Mouse (Mus musculus) lung, embryonic 14.5 days (tissue): ENCODE measurements around the gene Mx1. TPM values are rescaled to one million over a fixed set of nuclear protein-coding genes. Genes with fewer than 3 reads are reported as not detected.
A peak's percentile ranks its signal among the peaks of the same experiment; 100 is the strongest.

Source experiments
- ATAC-seq: fragments of 200-750 bp; cut with Nextera tagmentation; 2 replicates; pipeline ENCODE4 v1.8.0; 2017; ENCODE audit warnings: mild to moderate bottlenecking, moderate TSS enrichment, moderate library complexity; ENCODE audit not compliant: insufficient read depth
- DNase-seq: peaks from one replicate; pipeline ENCODE4 v3.0.0-alpha.2; 2015
- H3K27ac ChIP-seq: fragments of 300-500 bp; sonication (generic); 2 replicates; pipeline ENCODE4 v1.5.1; 2014; ENCODE audit warnings: low read depth, mild to moderate bottlenecking, moderate library complexity
- H3K27me3 ChIP-seq: fragments of 300-500 bp; sonication (generic); 2 replicates; pipeline ENCODE4 v1.6.1; 2014; ENCODE audit warnings: low read length, control low read depth; ENCODE audit not compliant: insufficient read depth
- H3K36me3 ChIP-seq: fragments of 300-500 bp; sonication (generic); 2 replicates; pipeline ENCODE4 v1.6.1; 2014; ENCODE audit warnings: control low read depth; ENCODE audit not compliant: insufficient read depth
- H3K4me1 ChIP-seq: fragments of 300-500 bp; sonication (generic); 2 replicates; pipeline ENCODE4 v1.6.1; 2014; ENCODE audit warnings: antibody characterized with exemption, control low read depth; ENCODE audit not compliant: insufficient read depth
- H3K4me2 ChIP-seq: fragments of 300-500 bp; sonication (generic); 2 replicates; pipeline ENCODE4 v1.6.1; 2014; ENCODE audit warnings: mild to moderate bottlenecking
- H3K4me3 ChIP-seq: fragments of 300-500 bp; sonication (generic); 2 replicates; pipeline ENCODE4 v1.5.1; 2014; ENCODE audit warnings: low read depth, low read length
- H3K9ac ChIP-seq: fragments of 300-500 bp; sonication (generic); 2 replicates; pipeline ENCODE4 v1.6.1; 2014
- H3K9me3 ChIP-seq: fragments of 300-500 bp; sonication (generic); 2 replicates; pipeline ENCODE4 v1.6.1; 2016; ENCODE audit warnings: low read depth, low read length, control low read depth
- CTCF ChIP-seq: IDR thresholded peaks from 2 replicates; pipeline ENCODE4 v1.5.1; 2016; ENCODE audit warnings: antibody characterized with exemption, low read depth
- WGBS: fragments of 180-500 bp; shearing (Covaris S2); extraction: QIAGEN DNeasy Blood & Tissue Kit; methylation state at CpG from one replicate; pipeline ENCODE4 v1.1.7; 2014; 5-methylcytosine and 5-hydroxymethylcytosine counted together
- polyA plus RNA-seq: library from polyadenylated mRNA; unstranded; fragments of >200 nt; fragmentation: Nextera tagmentation; extraction: Ambion mirVana; gene quantifications from 2 replicates; pipeline ENCODE4 v1.2.1, GENCODE M21; 2014

Mx1 gene
- polyA plus RNA-seq, 1 experiment from 2014 or later = 0.21 TPM

DNA sequence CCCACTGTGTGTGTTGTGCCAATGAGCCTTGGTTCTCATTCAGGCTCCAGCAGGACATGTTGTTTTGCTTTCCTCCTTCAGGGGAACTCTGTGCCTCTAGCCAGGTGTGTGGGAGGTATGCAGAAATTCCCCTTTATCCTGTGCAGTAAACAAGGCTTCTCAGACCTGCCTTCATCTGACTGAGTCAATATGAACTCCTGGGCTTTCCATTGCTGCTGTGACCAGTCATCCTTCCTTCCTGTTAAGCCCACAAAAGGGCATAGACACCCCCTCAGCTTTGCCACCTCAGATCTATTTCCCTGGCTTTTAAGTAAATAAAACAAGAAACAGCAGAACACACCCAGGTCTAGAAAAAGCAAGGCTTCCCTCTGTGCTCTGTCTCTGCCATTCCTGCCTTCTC is 61.0 kb downstream of the Mx1 start:
- Histone ChIP-seq H3K27ac (no peak overlapping the region), H3K4me2 (no peak overlapping the region), H3K9me3 (no peaks in the 10 kb centered on the region), H3K9ac (no peak overlapping the region), H3K4me3 (no peak overlapping the region), H3K36me3 (no peaks in the 10 kb centered on the region), H3K27me3 (no peaks in the 10 kb centered on the region), H3K4me1 (0 out of 2 replicates have a peak, but pooled peaks cover 6% of the 10 kb centered on the region)
- DNase-seq (no peak), ATAC-seq (no peak)
- TF ChIP-seq CTCF = no peak

DNA sequence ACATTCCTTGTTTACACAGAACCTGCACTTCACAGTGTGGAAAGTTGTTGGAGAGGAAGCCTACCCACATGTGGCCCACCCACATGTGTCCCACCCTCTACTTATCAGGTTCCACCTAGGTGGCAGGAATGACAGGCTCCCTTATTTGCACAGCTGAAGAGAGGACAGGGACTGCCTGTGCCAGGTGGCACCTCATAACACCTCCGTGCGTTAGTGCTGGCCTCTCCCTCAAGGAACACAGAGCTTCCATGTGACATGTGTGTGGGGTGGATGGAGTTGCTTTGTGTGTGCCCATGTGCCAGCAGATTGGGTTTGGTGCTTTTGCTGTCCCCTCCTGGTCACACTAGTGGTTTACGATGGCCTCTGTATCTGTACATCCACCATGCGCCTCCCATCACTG is 62.7 kb downstream of the Mx1 start:
- H3K27me3 ChIP-seq = no peaks in the 10 kb centered on the region
- TF ChIP-seq CTCF = 0 out of 2 replicates have a peak, but pooled peaks have one; percentile 3
- H3K36me3 ChIP-seq = no peaks in the 10 kb centered on the region
- H3K4me1 ChIP-seq = 0 out of 2 replicates have a peak, but pooled peaks cover 6% of the 10 kb centered on the region
- WGBS = 67% methylated on average over 4 of the region's 4 CpGs
- no peak overlapping the region for H3K27ac ChIP-seq
- no peak overlapping the region for H3K4me3 ChIP-seq
- no peak overlapping the region for H3K4me2 ChIP-seq
- DNase-seq (no peak), ATAC-seq (no peak)
- no peaks in the 10 kb centered on the region for H3K9me3 ChIP-seq
- H3K9ac ChIP-seq = no peak overlapping the region

DNA sequence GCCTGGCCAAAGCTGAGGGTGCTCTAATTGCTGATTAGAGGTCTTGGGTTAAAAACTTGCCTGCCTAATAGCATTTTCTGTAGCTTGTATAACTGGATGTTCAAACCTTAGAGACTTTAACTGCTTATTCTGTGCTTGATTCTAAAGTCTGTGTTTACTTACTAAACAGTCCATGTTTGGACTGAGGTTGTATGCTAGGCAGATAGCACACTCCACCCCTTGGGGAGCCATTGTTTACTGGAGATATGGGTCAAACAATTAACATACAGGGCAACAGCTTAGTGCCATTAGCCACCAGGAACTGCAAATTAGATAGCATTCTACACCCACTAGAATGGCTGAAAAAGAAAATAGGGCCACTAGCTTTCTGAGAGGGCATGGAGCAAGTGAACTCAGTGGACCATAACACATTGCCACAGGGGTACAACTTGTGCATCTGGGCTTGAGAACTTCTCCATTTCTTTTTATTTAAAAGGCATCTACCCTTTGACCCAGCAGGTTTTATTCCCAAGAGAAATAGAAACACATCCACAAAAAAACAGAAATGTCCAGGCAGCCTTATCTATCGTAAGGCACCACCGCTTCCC is 64.7 kb downstream of the Mx1 start:
- H3K4me2 ChIP-seq = no peak overlapping the region
- H3K36me3 ChIP-seq = no peaks in the 10 kb centered on the region
- H3K27me3 ChIP-seq = no peaks in the 10 kb centered on the region
- WGBS = 66% methylated on average over 2 of the region's 2 CpGs
- no peak overlapping the region for H3K4me3 ChIP-seq
- H3K4me1 ChIP-seq = 0 out of 2 replicates have a peak, but pooled peaks cover 6% of the 10 kb centered on the region
- TF ChIP-seq CTCF = no peak
- no peak overlapping the region for H3K9ac ChIP-seq
- DNase-seq (no peak), ATAC-seq (no peak)
- no peak overlapping the region for H3K27ac ChIP-seq
- H3K9me3 ChIP-seq = no peaks in the 10 kb centered on the region

Other genes starting within 250 kb of the Mx1 start
- 12.2 and 13.4 TPM in 2 replicates for gene Bace2, start 106.2 kb downstream of the Mx1 start, polyA plus RNA-seq
- not detected in 2 replicates for gene Fam3b, start 51.9 kb upstream of the Mx1 start, polyA plus RNA-seq
- gene Tmprss2, start 148.3 kb upstream of the Mx1 start, polyA plus RNA-seq = 6.4 and 7.4 TPM in 2 replicates